Mouse (Mus musculus) G1E (cell line): Measurements from ENCODE around the gene Nup98. TPM values are rescaled to one million over a fixed set of nuclear protein-coding genes. Genes with fewer than 3 reads are reported as not detected.

Experiments used
- ATAC-seq: 2 replicates; pipeline ENCODE4 v1.8.0; 2016; ENCODE audit warnings: mild to moderate bottlenecking; ENCODE audit not compliant: insufficient number of reproducible peaks, poor library complexity, low FRiP score, severe bottlenecking; ENCODE audit errors: extremely low read depth
- DNase-seq: peaks from one replicate; pipeline ENCODE4 v3.0.0; 2012; ENCODE audit warnings: low spot score
- H3K27me3 ChIP-seq: 2 replicates; pipeline ENCODE4 v1.6.1; 2012; ENCODE audit warnings: mild to moderate bottlenecking, low read length, inconsistent platforms; ENCODE audit not compliant: insufficient read depth
- H3K36me3 ChIP-seq: replicated peaks from 2 replicates; pipeline ENCODE3; 2012; ENCODE audit warnings: mild to moderate bottlenecking, inconsistent platforms
- H3K4me1 ChIP-seq: 2 replicates; pipeline ENCODE4 v1.6.1; 2012; ENCODE audit warnings: low read depth, low read length, inconsistent platforms, mixed read lengths; ENCODE audit not compliant: insufficient read depth
- H3K4me3 ChIP-seq: 2 replicates; pipeline ENCODE4 v1.5.1; 2012; ENCODE audit warnings: low read depth, mild to moderate bottlenecking, inconsistent platforms, low read length, moderate library complexity, mixed read lengths
- H3K9me3 ChIP-seq: replicated peaks from 2 replicates; pipeline ENCODE4 v1.6.1; 2012; ENCODE audit warnings: inconsistent platforms
- CTCF ChIP-seq: IDR thresholded peaks from 2 replicates; pipeline ENCODE4 v1.5.1; 2012; ENCODE audit warnings: low read depth, low read length, inconsistent platforms, mixed read lengths
- GATA1 ChIP-seq: IDR thresholded peaks from 2 replicates; pipeline ENCODE4 v1.6.1; 2012; ENCODE audit warnings: borderline replicate concordance, low read length, inconsistent platforms, mixed read lengths
- GATA2 ChIP-seq: IDR thresholded peaks from 2 replicates; pipeline ENCODE4 v1.6.1; 2012; ENCODE audit warnings: low read depth, low read length, inconsistent platforms, borderline replicate concordance
- POLR2AphosphoS5 ChIP-seq: IDR thresholded peaks from 2 replicates; pipeline ENCODE4 v1.6.1; 2012; ENCODE audit warnings: low read depth, low read length, inconsistent platforms; ENCODE audit not compliant: insufficient replicate concordance
- TAL1 ChIP-seq: conservative IDR thresholded peaks from 2 replicates; pipeline ENCODE4 v1.6.1; 2012; ENCODE audit warnings: low read depth, low read length, inconsistent platforms, mixed read lengths
- polyA plus RNA-seq: library from polyadenylated mRNA; stranded (reverse); fragments of >175 nt; gene quantifications from 2 replicates; pipeline ENCODE4 v1.2.3, GENCODE M21; 2012
- total RNA-seq, 2 experiments: library from RNA; stranded (forward) in 1 of 2; stranded (reverse) in 1 of 2; fragments of 200-1000 nt in 1 of 2; fragments of >200 nt in 1 of 2; fragmentation: Nextera tagmentation in 1 of 2; gene quantifications; 2 replicates each; pipeline ENCODE4 v1.2.3; 2014 to 2017

Gene Nup98
- total and polyA plus RNA-seq, 3 experiments = 11.3 to 179 (median 60.5) TPM

DNA sequence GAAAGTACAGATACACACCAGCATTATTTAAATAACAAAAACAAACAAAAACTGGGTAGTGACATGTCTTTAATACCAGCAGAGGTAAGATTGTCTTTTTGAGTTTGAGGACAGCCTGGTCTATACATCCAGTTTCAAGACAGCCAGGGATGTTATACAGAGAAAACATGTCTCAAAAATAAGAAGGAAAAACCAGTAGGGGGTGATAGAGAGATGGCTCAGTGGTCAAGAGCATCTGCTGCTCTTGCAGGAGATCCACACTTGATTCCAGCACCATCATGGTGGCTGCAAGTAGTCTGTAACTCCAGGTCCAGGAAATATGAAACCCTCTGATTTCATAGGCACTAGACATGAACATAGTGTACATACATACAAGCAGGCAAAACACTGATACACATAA lies 39.7 kb downstream of the Nup98 start:
- TF ChIP-seq POLR2AphosphoS5 = no peak
- ATAC-seq (no peak), DNase-seq (no peak)
- Histone ChIP-seq H3K4me1 (no peaks in the 10 kb centered on the region), H3K27me3 (no peaks in the 10 kb centered on the region), H3K36me3 (peaks cover 59% of the 10 kb centered on the region), H3K9me3 (no peaks in the 10 kb centered on the region), H3K4me3 (no peak overlapping the region)

DNA sequence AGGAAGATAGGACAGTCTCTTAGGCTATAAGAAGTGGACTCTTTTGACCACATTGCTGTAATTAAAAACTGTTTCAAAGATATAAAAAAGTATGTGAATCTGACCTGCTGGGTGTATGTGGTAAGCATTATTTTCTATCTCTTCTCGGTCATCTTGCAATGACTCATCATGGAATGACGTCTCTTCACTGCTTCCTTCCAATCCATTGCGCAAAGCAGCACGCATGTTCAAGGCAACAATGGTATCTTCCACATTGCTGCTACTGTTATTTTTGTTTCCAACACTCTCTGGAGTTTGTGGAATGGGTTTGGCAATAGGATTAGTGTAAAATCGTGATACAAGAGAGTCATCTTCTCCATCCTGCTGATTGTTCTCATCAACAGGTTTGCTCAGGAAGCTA lies 56.3 kb downstream of the Nup98 start:
- Histone ChIP-seq H3K9me3 (no peaks in the 10 kb centered on the region), H3K36me3 (peaks cover 84% of the 10 kb centered on the region), H3K4me1 (no peaks in the 10 kb centered on the region), H3K4me3 (no peak overlapping the region), H3K27me3 (no peaks in the 10 kb centered on the region)
- no peak for ATAC-seq
- TF ChIP-seq GATA2 (no peak), TAL1 (no peak), GATA1 (no peak), POLR2AphosphoS5 (no peak), CTCF (no peak)
- no peak for DNase-seq

DNA sequence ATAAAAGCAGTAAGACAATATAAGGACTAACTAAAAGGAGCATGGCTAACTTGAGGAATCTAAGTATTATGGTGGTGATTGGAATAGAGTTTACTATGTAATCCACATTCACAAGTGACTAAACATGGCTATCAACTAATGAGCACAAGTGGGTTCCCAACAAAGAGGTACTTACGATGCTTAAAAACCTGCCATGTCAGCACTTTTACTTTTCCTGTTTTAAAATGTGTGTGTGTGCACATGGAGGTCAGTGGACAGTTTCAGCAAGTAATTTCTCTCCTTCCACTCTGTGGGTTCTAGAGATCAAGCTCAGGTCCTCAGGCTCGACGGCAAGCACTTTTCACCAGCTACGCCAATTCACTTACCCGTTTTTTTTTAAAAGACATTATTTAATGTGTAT lies 72.1 kb downstream of the Nup98 start:
- TF ChIP-seq TAL1 (no peak), GATA2 (no peak), CTCF (no peak), GATA1 (no peak), POLR2AphosphoS5 (no peak)
- no peak for DNase-seq

DNA sequence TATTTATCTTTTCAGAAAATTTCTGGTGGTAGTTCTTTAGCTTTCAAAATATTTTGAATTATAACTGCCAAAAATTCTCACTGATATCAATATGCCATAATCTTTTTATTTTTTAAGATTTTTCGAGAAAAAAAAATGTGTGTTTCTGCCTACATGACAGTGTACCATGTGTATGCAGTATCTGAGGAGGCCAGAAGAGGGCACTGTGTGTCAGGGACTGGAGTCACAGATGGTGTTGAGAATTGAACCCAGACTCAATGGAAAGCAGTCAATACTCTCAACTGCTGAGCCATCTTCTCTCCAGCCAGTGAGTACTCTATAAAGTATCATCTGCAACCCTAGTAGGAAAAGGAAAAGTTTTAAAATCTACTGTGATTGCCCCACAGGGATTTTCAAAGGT lies 72.5 kb downstream of the Nup98 start:
- Histone ChIP-seq H3K27me3 (no peaks in the 10 kb centered on the region), H3K4me3 (no peak overlapping the region), H3K36me3 (peaks cover 93% of the 10 kb centered on the region), H3K4me1 (no peaks in the 10 kb centered on the region), H3K9me3 (no peaks in the 10 kb centered on the region)
- TF ChIP-seq GATA1 (no peak), GATA2 (no peak), CTCF (peak; percentile 52)
- no peak for ATAC-seq
- DNase-seq = no peak

More for the DNA sequence above, 72.1 kb downstream of the Nup98 start:
- Histone ChIP-seq H3K4me3 (no peak overlapping the region), H3K27me3 (no peaks in the 10 kb centered on the region), H3K4me1 (no peaks in the 10 kb centered on the region), H3K36me3 (peaks cover 92% of the 10 kb centered on the region), H3K9me3 (no peaks in the 10 kb centered on the region)
- no peak for ATAC-seq

GRCm38 (mm10) chr7:102132395-102132794 lies 77.6 kb downstream of the Nup98 start:
- no peak for TF ChIP-seq GATA2
- no peak for TF ChIP-seq GATA1
- TF ChIP-seq POLR2AphosphoS5 = no peak
- no peak for TF ChIP-seq CTCF
- TF ChIP-seq TAL1 = no peak
- H3K27me3 ChIP-seq = no peaks in the 10 kb centered on the region
- no peak for ATAC-seq
- H3K9me3 ChIP-seq = no peaks in the 10 kb centered on the region
- H3K4me3 ChIP-seq = no peak overlapping the region
- no peak for DNase-seq
- peaks cover 89% of the 10 kb centered on the region for H3K36me3 ChIP-seq
- H3K4me1 ChIP-seq = no peaks in the 10 kb centered on the region

DNA sequence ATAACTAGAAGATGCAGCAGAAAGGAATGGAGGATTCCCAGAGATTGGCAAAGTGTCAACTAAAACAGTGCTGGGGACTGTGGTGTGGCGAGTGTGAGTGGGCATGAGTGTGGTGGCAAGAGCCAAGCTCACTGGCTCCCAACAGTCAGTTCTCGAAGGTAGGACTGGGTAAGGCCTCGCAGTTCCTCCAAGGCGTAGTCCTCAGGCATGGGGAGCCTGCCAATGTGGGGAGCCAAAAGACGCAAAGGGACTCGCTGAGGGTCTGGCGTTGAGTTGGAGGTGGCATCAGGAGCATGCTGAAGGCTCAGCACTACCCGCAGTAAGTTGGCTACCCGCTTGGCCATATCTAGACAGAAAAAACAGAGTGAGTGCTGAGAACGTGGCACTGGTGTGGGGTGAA lies 89.7 kb downstream of the Nup98 start:
- Histone ChIP-seq H3K4me3 (no peak overlapping the region), H3K9me3 (no peaks in the 10 kb centered on the region), H3K4me1 (no peaks in the 10 kb centered on the region; the same call in 1 of the 2 replicates), H3K27me3 (peaks cover 5% of the 10 kb centered on the region; the same call in 1 of the 2 replicates), H3K36me3 (peaks cover 72% of the 10 kb centered on the region)
- no peak for TF ChIP-seq GATA1
- TF ChIP-seq TAL1 = no peak
- no peak for TF ChIP-seq POLR2AphosphoS5
- no peak for TF ChIP-seq CTCF
- TF ChIP-seq GATA2 = no peak
- DNase-seq (no peak), ATAC-seq (no peak)

GRCm38 (mm10) chr7:102117382-102117781 lies 92.6 kb downstream of the Nup98 start:
- no peak for ATAC-seq
- H3K36me3 ChIP-seq = peaks cover 42% of the 10 kb centered on the region
- H3K9me3 ChIP-seq = no peaks in the 10 kb centered on the region
- H3K4me3 ChIP-seq = no peak overlapping the region
- peaks cover 19% of the 10 kb centered on the region for H3K27me3 ChIP-seq
- peaks cover 14% of the 10 kb centered on the region for H3K4me1 ChIP-seq
- no peak for DNase-seq
- TF ChIP-seq GATA2 = no peak
- TF ChIP-seq POLR2AphosphoS5 = no peak
- no peak for TF ChIP-seq CTCF
- no peak for TF ChIP-seq GATA1
- TF ChIP-seq TAL1 = no peak
